Mouse (Mus musculus): Measurements from ENCODE around the gene Lrp1.

The Lrp1 gene

DNA sequence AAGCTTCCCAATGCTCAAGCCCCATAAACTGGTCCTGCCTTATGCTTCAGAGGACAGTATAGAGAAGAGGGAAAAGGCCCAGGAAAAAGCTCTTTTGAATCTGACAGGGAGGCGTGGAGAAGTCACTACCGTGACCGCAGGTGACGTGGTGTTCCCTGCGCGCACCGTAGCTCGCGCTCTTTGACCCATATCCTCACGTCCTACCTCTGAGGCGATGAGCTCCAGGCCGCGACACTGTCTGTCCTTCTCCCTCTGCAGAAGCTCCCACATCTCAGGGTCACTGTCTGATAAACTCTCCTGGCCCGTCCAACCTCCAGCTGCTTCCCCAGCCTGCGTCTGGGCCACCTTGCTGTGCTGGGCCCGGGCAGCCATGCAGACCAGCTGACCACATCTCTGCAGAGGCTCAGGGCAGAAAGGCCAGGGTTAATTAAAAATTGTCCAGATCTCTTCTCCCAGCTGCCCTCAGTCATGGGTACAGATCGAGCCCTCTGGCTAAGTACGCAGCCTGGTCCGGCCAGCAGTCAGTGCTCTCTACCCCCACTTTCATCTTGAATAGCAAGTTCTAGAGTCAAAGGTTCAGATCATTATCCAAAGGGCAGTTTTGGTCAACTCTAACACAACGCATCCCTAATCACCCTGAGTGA, 100.1 kb downstream of the Lrp1 start:
- DNase-seq (ENCODE audit: low read depth, low spot score) = no peak

DNA sequence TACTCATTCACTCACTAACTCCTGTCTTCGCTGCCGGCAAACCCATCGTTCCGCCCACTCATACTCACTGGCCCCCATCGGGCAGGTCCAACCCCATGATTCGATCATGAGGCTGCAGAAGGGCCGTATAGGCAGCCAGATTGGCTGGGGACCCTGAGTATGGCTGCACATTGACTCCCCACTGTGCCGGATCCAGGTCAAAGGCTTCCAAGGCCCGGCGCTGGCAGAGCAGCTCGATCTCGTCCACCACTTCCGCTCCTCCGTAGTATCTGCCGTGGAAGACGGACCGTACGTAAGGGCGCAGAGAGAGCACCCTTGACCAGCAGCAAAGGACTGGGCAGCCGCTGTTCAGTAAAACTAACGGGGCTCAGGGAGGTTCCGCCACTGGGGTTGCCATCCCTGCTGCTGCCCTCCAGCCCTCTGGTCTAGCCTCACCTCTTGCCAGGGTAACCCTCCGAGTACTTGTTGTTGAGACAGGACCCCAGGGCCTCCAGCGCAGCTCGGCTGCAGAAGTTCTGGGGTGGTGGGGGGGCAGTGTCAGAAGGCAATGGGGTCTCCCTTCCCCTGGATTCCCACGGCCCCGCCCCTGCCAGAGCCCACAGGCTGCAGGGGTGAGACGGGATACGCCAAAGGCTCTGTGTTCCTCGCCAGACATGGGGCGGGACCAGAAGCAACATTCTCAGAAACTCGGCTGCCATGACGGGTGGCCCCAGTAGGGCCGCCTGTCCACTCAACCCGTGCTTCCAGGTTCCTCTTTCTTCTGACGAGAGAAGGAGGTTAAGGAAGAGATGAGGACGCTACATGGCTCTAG, 100.8 kb downstream of the Lrp1 start:
- no peak for DNase-seq (ENCODE audit: low read depth, low spot score)

DNA sequence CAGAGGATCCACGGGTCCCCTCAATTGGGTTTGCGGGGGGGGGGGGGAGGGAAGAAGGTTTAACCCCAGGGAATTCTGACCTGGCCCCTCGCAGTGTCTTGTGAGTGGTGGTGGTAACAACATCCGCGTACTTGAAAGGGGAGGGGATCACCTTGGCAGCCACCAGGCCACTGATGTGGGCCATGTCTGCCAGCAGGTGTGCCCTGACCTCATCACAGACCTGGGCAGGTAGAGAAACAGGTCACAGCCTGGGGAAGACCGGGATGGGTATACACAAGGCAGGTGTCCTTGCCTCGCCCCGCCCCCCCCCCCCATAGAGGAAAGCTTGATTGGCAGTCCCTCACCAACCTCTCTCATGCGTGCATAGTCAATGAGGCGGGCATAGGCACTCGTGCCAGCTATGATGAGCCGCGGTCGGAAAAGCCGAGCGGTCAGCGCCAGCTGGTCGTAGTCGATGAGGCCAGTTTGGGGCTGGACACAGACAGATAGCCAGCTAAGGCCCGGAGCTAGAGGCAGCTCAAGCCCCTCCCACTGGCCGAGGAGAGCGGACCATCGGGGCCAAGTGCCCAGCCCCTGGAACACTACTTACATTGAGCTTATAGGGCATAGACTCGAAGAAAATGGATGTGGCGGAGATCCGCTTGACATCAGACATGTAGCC, 101.8 kb downstream of the Lrp1 start:
- DNase-seq (ENCODE audit: low read depth, low spot score) = no peak

DNA sequence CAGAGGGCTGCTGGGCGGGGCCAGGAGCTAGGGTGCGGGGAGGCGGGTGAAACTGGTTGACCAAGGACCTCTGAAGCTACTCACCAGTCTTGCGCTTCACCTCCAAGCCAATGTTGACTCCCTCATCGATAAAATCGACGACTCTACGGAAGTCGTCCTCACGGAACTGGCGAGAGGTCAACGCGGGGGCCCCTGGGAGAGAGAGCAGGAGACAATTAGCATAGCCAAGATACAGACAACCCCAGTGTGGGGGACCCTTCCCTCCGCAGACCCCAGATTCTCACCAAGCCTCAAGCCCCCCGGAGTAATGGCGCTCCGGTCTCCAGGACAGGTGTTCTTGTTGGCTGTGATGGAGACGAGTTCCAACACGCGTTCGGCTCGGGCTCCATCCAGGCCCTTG, 103.0 kb downstream of the Lrp1 start:
- DNase-seq (ENCODE audit: low read depth, low spot score) = no peak

DNA sequence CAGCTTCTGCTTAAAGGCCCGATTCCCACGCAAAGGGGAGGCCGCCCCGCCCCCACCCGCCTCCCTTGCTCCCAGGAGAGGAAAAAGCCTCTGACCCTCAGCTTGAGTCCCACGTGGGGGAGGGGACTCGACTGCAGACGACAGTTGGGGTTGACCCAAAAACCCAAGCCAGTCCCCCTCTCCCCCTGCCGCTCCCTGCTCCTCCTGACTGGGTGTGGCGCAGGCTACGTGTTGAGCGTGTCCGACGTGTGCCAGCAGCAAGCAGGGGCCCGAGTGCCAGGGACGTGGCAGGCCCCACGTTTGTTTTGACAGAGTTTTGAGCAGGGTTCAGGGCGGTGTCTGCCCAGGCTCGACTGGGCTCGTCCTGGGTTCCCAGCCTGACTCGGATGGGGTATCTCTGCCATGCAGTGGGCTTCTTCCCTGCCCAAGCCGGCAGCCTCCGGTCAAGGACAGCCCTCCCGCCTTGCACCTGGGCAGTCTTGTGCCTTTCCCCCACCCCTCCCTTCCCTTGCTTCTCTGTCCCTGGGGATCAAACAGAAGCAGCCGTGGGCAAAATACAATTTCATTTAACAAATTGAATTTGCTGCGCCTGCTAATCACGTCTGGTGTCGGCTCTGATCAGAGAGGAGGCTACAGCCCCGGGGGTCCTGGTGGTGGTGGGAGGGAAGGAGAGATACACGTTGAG, 104.2 kb downstream of the Lrp1 start:
- DNase-seq (ENCODE audit: low read depth, low spot score) = no peak

DNA sequence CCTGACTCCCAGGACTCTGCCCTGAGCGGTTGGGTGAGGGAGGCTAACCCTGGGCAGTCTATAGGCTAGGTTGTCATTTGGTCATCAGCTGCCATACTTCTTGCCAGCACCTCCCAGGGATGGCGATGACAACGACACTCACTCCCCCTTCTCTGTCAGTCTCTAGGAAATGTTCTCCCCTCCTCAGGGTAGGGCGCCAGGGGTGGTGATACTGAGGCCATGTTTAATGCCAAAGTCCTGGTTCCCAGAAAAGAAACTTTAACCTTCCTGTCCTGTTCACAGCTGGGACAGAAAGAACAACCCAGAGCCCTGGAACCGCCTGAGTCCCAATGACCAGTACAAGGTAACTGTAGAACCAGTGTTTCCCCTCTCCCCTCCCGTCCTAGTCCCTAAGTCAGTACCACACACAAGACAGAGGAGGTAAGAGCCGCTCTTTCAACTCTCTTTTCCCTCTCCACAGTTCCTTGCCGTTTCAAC, 104.9 kb downstream of the Lrp1 start:
- no peak for DNase-seq (ENCODE audit: low read depth, low spot score)

DNA sequence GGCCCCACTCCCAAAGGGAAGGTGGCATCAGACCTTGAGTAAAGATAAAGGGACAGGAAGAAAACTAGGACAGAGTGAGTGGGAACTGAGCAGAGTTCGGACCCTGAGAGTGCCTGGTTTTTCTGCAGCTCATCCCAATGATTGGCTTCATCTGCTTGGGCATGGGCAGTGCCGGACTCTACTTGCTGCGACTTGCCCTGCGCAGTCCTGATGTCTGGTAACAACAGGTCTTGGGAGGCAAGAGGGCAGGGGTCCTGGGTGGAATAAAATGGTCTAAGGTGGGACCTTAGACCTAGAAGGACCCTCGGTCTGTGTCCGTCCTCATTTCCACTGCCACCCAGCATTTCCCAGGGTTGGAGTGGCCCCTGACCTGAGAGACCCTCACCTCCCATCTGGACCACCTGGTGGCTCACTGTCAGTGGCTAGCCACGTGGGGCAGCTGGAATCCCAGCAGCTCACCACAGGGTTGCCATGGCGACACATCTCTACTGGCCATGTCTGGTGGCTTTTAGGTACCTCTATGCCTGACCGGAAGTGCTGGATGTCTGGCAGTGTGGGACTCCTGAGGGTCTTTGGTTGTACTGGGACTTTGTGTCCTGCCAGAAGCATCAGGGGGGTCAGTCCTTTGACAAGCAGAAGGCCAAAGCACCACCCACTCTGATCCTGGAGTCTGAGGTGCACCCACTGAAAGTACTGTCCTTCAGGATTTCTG, 105.5 kb downstream of the Lrp1 start:
- DNase-seq (ENCODE audit: low read depth, low spot score) = no peak

DNA sequence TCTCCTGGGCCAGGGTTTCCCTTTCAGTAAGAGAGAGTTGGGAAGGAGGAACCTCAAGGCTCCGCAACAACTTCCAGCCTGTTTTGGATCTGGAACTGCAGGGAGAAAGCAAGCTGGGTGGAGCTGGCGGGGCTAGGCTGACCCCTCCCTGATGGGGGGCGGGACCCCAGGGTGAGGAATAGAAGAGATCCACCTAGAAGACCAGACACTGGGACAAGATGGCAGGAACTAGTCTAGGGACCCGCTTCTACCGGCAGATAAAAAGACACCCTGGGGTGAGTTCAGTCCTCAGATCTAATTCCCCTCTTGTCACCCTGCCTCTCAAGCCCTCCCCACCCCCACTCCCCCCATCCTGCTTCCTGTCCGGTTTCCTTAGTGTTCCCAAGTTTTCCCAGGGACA, 106.2 kb downstream of the Lrp1 start, which contains the start of gene Ndufa4l2:
Gene Ndufa4l2, plus strand, starts transcription at position 204 of the 400 bp plus-strand sequence.
- no peak for DNase-seq (ENCODE audit: low read depth, low spot score)

DNA sequence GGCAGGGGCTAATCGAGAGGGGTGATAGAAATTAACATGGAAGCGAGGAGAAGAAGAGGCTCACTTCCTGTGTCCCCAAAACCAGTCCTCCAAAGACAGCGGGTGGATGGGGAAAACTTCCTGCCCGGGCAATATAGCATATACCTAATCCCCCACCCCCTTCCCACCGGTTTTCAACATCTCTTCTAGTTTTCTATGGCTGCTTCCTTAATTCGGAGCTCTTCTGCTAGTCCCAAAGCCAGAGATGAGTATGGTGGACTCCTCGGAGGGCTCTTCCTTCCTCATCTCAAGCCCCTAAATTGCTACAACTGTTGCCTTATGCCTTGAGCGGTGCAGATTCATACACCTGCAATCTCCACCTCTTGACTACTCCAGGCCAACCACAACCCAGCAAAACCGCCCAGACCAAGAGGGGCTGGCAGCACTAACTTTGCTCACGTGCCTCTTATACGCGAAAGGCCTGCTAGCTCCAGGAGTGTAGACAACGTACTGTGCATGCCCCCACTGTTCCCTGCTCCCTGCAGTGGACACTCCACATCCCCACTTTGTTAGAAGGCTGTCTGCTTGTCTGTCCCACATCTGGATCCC, 106.7 kb downstream of the Lrp1 start:
- no peak for DNase-seq (ENCODE audit: low read depth, low spot score)

DNA sequence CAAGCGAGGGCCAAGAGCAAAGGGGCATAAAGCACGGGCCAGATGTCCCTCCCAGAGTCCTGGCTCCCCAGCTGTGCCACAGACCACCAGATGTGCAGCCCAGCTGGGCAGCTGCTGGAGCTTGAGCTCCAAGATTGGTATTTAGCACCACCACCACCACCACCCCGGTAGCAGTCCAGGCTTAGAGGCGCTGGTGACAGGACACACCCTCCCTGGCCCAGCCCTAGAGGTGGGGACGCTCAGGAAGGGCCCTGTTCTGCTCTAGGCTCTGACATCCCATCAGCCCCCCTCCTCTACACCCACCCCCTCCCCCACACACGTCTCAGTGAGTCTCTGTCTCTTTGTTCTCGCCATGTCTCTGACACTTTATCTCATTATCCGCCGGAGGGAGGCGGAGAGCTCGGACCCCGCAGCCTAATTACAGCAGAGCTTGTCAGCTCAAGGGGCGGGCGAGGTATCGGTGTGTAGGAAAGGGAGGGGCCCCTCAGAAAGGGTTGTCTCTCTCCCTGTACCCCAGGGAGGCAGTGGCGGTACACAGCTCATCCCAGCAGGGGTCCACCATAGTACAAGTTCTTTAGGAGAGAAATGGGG, 107.4 kb downstream of the Lrp1 start:
- no peak for DNase-seq (ENCODE audit: low read depth, low spot score)

DNA sequence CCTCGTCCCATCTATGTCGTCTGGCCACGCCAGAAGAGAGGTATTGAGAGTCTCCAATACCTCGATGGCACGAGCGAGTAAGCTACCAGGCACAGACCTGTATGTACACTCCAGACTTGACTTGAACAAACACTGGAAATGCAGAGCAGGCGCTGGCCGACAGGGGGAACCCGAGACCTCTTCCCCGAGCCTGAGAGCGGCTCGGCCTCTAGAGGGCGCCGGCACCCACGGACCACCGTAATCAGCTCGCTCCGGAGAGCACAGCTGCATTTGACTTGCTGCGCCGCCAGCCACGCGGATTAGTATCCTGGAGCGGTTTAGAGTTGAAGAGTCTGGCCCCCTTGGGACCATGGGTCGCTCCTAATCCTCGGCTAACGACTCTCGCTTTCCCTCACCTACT, 108.1 kb downstream of the Lrp1 start:
- peak; percentile 91 for DNase-seq (ENCODE audit: low read depth, low spot score)

DNA sequence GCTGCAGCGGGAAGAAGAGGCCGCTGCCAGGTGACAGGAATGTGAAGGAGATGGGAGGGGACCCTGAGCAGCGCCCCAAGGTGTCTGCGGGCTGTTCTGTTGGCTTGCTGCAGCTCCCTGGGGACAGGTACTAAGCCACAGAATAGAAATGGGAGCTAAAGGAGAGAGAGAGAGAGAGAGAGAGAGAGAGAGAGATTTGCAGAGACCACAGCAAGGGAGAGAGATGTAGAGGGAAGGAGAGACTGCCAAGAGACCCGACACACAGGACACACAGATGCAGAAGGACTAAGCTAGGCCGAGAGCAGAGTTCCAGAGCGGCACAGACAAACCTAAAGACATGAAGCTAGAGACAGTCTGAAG, 108.7 kb downstream of the Lrp1 start:
- DNase-seq (ENCODE audit: low read depth, low spot score) = no peak

DNA sequence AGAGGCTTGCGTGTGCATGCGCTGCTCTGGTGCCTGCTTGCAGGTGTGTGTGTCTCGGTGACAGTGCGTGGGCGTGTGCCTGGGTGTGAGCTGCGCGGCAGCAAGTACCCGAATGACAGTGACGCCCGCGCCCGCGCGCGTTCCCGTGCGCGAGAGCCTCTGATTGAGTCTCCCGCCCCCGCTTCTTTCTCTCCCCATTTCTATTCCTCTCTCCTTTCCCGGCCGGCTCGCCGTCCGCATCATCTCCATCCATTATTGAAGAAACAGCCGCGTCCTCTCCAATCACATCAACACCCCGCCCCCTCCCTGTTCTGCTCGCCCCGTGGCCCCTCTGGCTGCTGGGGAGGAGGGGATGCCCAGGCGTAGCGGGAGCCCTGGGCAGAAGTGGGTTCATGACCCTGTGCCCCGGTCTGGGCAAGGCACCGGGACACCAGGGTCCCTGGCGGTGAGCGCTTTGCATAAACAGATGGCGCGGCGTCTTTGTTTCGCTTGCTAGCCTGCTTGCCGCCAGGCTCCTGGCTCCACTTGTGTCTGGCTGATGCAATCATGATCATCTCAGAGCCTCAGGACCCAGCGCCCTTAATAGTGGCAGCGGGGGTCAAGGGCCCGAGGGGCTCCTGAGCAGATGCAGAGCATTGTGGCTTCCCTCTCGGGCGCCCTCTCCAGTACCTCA, 109.2 kb downstream of the Lrp1 start:
- no peak for DNase-seq (ENCODE audit: low read depth, low spot score)

DNA sequence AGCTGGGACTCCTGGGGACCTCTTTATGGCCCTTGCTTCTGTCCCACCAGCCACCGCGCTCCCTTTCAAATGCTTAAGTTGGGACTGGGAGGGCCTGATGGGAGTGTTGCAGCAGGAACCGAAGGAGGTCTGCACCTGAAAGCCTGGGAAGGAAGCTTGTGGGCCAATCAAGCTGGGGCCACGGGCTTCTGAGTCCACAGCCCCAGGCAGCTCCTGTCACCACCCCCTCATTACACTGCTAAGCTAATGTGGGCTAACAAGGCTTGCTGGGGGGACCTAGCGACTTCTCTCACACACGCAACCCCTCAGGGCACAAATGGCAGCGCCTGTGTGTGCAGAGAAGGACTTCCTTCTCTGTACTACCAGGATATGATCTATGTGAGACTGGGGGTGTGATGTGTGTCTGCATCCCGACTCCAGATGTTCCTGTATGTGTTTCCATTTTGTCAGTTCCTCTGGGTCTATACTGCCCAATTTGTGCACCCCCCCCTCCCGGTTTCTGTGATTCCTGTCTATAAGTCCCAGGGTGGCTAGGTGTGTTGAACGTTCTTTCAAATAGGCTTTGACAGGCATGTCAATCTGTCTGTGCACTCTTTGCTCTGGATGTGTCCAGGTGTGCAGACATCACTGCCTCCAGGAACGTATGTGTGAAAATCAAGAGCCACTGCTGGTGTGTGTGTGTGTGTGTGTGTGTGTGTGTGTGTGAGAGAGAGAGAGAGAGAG, 109.9 kb downstream of the Lrp1 start:
- DNase-seq (ENCODE audit: low read depth, low spot score) = no peak

DNA sequence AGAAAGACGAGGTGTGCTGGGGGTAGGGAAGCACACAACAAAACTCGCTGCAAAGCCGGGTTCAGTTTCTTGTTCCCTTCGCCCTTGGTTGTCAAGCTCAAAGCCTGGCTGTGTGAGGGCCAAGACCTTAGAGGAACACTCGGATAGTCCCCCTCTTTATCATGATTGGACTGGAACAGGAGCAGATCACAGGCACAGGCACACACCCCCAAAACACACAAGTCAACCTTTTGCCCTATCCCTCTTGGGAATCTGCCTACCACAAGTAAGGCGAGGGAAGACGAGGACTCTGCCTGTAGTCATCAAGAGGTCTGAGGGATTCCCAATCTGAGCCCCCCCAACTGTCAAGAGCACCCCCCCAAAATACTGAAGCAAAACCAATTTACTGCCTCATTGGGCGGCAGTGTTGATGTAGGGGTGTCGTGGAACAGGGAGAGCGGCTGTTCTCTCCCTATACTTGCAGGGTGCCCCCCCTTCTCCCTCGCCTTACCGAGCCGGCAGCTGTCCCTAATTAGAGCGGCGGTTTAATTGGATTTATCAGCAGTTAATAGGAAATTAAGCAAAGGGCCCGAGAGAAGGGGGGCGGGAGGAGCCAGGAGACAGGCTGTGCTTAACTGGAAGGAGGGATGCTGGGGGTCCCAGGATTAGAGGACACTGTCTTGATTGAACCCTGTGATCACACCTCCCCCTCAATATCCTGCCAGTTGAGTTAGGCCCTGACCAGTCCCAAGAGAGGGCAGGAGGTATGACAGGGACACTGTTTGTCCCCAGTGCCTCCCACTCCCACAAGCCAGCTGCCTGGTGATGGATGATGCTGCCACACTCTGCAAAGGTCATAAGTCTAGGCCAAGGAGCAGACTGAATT, 110.9 kb downstream of the Lrp1 start:
- peak; percentile 70 for DNase-seq (ENCODE audit: low read depth, low spot score)

DNA sequence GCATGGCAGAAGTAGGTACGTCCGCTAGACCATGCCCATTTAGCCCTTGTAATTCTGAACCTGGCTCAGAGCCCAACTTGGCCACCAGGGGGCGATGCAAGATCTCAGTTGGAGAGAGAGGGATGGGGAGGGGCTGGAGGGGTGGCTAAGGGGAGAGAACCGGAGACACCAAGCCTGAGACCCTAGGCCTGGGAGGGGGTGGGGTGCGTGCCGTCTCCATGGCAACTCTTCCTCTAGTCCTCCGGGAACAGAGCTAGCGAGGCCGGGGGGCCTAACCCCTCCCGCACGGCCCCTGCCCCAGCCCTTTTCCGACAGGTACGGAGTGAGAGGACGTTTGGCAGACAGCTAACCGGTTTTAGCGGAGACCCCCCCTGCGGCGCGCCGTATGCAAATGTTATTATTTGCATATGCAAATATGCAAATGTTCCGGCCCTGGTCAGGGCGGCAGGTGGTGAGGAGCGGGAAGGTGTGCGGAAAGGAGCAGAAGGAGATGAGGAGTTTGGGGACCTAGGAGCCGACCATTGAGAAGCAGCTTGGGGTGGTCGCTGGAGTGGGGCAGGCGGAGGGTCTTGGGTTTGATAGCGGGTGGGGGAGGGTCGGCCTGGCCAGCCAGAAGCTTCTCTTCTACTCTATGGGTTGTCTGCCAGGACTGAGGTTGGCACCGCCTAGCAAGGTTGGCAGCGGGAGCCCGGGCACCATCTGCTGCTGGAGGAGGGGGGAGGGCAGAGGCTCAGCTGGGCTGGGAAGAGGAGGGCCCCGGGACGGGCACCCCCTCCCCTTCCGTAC, 111.7 kb downstream of the Lrp1 start:
- DNase-seq (ENCODE audit: low read depth, low spot score) = peak; percentile 96

DNA sequence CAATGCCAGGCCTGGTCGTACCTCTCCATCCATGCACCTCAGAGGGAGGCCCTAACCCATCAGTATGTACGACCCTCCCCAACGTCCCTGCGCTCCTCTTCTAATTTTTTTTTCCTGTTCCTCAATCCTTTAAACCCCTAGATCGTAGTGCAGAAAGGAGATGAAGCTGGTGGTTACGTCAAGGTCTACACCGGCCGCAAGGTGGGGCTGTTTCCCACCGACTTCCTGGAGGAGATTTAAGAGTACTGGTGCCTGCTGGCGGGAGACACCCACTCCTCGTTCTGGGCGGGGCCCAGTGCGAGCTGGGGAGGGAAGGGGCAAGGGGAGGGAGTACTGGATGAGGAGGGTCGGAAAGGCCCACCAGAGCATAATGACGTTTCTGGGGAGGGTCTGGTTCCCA, 112.7 kb downstream of the Lrp1 start:
- peak; percentile 72 for DNase-seq (ENCODE audit: low read depth, low spot score)
